Mouse (Mus musculus): ENCODE results near the gene Csrp3. TPM values are rescaled to one million over a fixed set of nuclear protein-coding genes. Genes with fewer than 3 reads are reported as not detected.

Csrp3 gene
- polyA plus RNA-seq, 1 experiment from 2014 or later: 0.19 TPM

Other genes with a start within 250 kb of the Csrp3 start
- not detected in 2 replicates for gene Mrgprb3, start 204.2 kb downstream of the Csrp3 start, polyA plus RNA-seq (2015; fragmentation: Nextera tagmentation; extraction: Ambion mirVana)
- gene Zdhhc13, start 59.0 kb downstream of the Csrp3 start, polyA plus RNA-seq (2015; fragmentation: Nextera tagmentation; extraction: Ambion mirVana): 38.5 and 39.8 TPM in 2 replicates
- 5.0 and 5.9 TPM in 2 replicates for gene E2f8, start 33.6 kb upstream of the Csrp3 start, polyA plus RNA-seq (2015; fragmentation: Nextera tagmentation; extraction: Ambion mirVana)
- 22.2 and 23.2 TPM in 2 replicates for gene Nav2, start 60.7 kb upstream of the Csrp3 start, polyA plus RNA-seq (2015; fragmentation: Nextera tagmentation; extraction: Ambion mirVana)

All from midbrain, embryonic 13.5 days (tissue).